Mouse (Mus musculus) heart, adult 2 months (tissue): ENCODE measurements around the gene Snta1.
A peak's percentile ranks its signal among the peaks of the same experiment; 100 is the strongest.

Experiments used
- CTCF ChIP-seq: fragments of 200-600 bp; IDR thresholded peaks from 2 replicates; pipeline ENCODE4 v1.8.1; 2022; ENCODE audit warnings: antibody characterized with exemption, mild to moderate bottlenecking, moderate library complexity
- EP300 ChIP-seq: fragments of 200-500 bp; IDR thresholded peaks from 2 replicates; pipeline ENCODE4 v1.6.1; 2011; ENCODE audit warnings: low read depth, low read length, control low read depth; ENCODE audit not compliant: insufficient read depth
- POLR2A ChIP-seq: fragments of 200-500 bp; IDR thresholded peaks from 2 replicates; pipeline ENCODE4 v1.6.1; 2011; ENCODE audit warnings: mild to moderate bottlenecking, low read depth, low read length, control low read depth; ENCODE audit not compliant: insufficient read depth

DNA sequence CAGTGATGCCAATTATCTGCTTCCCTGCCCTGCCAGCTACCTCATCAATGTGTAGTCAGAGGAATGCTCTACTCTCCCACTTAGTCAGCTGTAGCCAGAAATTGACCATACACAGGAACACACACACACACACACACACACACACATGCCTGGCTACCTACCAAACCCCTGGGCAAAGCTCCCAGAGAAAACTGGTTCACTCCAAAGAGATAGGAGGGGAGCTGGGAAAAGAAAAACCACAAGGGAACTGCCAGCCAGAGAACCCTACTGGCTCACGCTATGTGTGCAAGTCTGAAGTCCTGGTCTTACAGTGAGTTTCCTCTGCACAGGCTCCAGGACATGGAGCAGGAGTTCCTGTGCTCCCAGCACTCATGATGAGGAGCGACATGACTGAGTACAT, 2.5 kb upstream of the Snta1 start:
- peak; percentile 34 for TF ChIP-seq CTCF
- TF ChIP-seq EP300: no peak
- no peak for TF ChIP-seq POLR2A
